Mouse (Mus musculus) thymus, postnatal 10 days (tissue): ENCODE data around the gene Tgm6.

Experiments
- DNase-seq, 2 experiments: peaks; one replicate each; pipeline ENCODE4 v3.0.0; 2021; ENCODE audit warnings: low spot score in 2 of 2

The Tgm6 gene

DNA sequence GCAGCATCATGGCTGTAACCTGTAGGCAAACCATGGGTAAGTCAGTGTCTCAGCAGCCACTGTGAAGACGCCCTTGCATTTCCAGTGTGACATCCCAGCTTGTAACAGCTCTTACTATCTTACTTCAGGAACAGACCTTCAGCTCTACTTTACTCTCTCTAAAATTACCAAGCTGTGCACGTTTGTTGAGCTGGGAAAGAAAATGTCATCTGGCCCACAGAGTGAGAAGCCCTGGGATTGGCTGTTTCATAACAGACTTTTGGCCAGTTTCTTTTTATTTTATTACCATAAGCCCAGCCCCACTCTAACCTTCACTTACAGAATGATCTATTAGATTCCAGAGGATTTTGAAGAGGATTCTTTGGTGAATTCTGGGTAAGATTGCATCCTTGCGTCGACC lies at the start of gene Tgm6:
Gene Tgm6, plus strand, starts transcription at position 301 of the 400 bp plus-strand sequence.
- no peak for DNase-seq

- peak in 1 of 2 experiments; percentile 15 for DNase-seq
Observed at GRCm38 (mm10) chr2:130068228-130068627, 44.0 kb upstream of the Tgm6 start.

DNA sequence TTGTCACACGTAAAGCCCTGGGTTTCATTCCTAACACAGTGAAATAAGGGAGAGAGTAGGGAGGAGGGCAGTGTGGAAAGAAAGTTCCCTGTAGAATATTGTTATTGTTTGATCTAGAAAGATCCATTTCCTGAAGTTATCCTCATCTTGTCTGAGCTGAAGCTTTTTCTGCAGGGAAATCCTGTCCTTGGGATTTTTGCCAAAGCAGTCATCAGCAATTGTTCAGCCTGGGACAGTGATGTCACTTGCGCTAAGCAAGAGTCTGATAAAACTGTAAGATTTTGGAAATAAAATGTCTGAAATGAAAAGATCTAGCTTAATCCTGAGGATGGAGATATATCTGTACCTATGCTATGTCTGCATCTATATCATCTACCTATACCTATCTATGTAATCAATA lies 41.8 kb upstream of the Tgm6 start:
- DNase-seq: no peak

DNA sequence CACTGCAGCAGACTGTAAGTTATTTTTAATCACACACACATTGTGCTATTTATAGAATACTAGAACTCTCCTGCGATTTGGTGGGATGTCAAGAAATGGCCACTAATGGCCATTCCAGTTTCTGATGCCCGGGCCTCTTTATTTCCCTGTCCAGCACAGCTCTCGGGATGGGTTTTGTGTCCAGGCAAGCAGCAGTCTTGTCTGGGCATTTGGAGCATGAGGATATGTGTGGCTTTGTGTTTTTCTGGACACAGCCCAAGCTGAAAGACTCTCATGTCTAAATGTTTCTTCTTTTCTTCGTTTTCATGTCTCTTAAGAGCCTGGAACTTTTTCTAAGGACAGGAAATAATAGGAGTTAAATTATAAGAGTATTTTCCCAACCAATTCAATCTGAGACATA lies 588 bp downstream of the Tgm6 start:
- no peak for DNase-seq

- no peak for DNase-seq
Observed at GRCm38 (mm10) chr2:130113379-130113778, 1.2 kb downstream of the Tgm6 start.

DNA sequence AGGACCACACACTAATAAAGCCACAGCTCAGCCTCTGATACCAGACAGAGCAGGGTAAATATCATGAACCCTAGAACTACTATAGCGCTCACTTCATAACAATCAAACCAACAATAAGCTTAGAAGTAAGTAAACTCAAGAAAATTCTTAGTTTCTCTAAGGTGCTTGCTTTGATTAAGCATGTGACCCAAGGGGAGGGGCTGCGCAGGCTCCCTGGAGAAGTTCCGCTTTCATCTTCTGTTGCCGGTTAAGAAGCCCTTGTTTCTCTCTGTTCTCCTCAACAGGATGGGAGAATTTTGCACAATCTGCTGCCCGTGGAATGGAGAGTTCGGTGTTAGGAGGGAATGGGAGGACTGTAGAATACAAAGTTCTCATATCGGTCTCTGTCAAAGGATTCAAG lies 6.4 kb downstream of the Tgm6 start:
- no peak for DNase-seq

GRCm38 (mm10) chr2:130125279-130126059 lies 13.3 kb downstream of the Tgm6 start:
- DNase-seq: no peak

- DNase-seq: no peak
Observed at GRCm38 (mm10) chr2:130126073-130126472, 13.9 kb downstream of the Tgm6 start.

GRCm38 (mm10) chr2:130129687-130130086 lies 17.5 kb downstream of the Tgm6 start:
- DNase-seq: no peak

- DNase-seq: no peak
Observed at GRCm38 (mm10) chr2:130143011-130143410, 30.8 kb downstream of the Tgm6 start.

DNA sequence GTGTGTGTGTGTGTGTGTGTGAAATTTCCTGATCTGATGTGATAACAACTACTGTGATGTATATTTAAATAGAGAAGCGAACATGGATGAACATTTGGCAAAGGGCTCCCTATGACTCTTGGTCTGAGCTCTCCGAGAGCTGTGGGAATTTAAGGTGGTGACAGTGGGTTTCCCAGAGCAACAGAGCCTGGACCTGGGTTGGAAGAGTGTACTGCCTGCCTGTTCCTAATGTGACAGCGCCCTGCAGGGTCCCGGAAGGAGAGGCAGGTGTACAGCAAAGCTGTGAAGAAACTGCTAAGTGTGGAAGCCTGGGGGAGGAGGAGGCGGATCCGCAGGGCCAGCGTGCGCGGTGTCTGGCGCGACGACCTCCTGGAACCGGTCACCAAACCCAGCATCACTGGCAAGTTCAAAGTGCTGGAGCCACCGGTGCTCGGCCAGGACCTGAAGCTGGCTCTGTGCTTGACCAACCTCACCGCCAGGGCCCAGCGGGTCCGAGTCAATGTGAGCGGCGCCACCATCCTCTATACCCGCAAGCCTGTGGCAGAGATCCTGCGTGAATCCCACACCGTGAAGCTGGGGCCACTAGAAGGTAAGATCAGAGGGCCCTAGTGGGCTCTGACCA lies 32.6 kb downstream of the Tgm6 start:
- no peak for DNase-seq

DNA sequence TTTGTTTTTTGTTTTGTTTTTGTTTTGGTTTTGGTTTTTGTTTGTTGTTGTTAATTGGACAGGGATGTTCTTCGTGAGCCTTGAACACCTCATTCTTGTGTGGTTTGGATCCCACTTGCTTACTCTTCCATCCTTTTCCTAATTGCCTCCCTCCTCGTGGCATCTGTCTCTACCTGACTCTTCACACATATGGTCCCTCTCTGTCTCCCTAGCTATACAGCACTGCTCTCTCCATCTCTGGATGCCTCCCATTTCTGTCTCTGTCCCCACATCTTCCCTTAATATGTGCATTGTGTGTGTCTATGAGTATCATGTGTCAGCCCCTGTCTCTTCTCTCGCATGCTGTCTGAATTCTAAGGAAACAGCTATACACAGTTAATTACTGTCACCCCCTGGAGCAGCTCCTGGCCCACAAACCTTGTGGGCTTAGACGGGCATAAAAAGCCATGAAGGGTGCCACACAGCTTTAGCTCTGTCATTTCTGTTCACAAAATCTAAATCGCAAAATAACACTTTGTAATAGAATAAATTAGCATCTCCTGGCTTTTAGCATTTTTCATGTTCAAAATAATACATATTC lies 34.0 kb downstream of the Tgm6 start:
- DNase-seq: no peak

DNA sequence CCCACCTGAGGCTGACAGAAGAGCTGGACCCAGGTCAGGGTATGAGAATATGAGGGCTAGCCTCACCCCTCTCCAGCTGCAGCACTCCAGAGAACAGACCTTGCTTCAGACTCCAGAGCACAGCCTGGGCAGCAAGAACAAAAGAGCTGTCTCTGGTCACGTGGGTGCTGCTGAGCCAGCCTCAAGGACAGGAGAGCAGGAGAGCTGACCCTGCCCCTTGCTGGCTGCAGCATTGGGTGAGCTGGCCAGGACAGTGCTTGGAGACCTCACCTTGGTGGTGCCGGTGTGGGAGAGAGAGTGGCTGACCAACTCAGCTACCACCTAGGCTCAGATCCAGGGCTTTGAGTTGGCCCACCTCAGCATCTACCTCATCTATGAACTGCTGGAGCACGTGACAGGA lies 43.0 kb downstream of the Tgm6 start:
- DNase-seq: no peak

DNA sequence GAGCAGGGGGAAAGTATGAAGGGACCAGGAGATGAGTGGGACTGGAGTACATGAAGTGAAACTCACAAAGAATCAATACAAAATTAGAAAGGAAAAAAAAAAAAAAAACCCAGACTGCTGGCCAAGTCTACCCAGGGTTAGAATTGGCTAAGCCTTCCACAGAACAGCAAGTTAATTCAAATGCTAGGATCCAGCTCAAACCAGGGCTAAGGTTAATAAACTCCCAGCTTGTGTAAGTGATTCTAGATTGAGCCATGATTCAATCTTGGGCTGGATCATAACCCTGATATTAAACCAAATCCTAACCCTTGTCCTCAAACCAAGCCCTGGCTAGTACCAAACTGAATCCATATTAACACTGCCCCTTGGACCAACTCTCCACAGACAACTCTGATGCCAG lies 43.6 kb downstream of the Tgm6 start:
- DNase-seq: no peak

DNA sequence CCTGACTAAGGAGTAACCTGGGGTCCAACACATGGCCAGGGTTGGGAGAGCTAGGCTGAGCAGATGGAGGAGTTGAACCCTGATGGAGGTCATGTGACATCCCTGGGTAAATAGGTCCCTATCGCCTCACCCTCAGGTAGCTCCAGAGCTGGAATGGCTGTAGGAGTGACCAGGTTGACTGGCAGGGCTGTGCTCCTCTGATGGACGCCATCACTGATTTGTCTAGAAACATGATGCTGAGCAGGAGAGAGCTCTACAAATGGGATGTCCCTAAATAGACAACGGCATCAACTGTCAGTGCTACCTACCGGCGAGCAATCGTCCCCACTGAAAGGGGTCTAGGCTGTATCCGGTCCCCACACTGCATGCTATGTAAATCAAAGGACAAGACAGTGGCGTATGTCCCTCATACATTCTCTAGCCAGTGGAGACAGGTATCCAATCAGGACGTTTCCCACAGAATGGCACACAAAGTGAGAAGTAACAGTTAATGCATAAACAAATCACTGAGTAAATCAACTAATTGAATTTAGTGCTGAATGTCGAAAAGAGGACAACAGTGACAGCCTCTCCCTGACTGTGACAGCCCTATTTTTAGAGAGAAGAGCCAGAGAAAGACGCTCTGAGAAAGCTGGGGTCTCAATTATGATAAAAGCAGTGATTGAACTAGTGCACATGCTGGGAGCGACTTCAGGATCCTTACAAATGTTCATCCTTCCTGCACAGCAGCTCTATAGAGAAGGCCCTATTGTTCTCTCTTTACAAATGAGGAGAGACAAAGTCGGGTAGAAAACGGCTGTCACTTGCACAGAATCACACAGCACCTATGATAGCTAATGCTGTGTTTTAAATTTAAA lies 45.2 kb downstream of the Tgm6 start:
- DNase-seq: no peak

GRCm38 (mm10) chr2:130158088-130158437 lies 45.8 kb downstream of the Tgm6 start:
- DNase-seq: no peak

GRCm38 (mm10) chr2:130162701-130163100 lies 50.5 kb downstream of the Tgm6 start:
- DNase-seq: no peak

DNA sequence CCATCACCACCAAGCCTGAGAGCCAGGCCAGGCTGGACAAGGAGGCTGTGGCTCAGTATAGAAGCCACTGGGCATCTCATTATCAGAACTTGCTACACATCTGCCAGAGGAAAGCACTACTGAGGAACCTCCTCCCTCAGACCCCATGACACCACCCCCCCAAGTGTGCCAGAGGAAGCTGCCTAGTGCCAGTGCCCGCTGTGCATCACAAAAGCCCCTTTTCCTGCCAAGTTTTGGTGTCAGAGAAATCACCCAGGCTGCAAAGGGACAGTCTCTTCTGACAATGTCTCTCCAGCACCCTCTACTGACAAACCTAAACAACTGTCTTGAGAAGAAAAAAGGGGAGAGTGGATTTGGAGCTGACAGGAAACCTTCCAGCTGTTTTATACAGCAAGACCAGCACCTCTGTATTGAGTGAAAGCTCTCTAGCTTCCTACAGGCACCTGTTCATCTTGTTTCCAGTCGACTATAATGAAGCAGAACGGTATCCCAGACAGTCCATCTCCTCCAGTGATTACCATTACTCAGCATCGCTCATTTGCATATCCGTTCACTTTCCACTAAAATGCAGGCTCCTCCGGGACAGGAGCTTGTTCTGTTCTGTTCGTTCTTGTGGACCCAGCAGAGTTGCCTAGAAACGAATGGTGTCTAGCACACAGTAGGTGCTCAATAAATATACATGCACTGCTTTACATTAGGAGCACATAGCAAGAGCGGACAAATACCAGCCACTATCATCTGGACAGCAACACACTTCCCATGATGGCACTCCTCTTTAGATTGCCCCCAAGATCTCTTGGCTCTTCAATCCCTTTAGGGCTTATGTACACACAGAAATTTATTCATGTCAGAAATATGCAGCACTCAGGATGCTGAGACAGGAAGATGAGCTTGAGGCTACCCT lies 54.3 kb downstream of the Tgm6 start:
- peak in 1 of 2 experiments; percentile 15 for DNase-seq

DNA sequence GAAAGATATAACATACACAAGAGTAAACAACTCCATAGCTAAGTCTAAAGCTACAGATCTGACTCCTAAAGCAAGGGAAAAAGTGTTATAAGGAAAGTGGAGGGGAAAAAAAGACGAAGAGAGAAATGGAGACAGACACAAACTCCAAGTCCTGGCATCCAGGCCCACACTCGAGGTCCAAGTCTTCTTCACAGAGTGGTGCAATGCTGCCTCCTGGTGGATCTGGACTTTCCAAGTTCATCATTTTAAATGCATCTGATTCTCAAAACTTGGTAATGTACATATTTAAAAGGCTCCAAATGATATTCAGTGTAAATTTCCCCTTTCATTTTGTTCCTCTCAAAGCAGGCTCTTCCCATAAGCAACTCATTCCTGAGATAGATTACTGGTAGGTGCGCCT lies 55.6 kb downstream of the Tgm6 start:
- peak in 1 of 2 experiments; percentile 29 for DNase-seq

DNA sequence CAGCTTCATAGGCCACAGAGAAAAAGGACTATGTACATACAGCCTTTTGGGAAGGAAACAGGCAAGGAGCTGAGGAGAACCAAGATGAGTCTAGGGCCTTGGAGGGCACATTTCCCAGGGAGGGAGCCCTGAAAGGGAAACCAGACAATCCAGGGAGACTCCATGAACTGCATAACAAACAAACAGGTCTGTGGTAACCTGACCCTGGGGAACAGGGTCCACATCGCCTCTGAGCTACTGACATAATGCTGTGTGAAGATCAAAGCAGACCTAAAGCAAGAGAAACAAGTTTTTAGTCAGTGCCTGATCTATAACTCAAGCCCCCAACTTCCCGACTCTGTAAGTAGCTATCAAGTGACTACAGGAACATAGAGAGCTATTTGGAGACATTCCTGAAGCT lies 59.5 kb downstream of the Tgm6 start:
- DNase-seq: no peak

- DNase-seq: no peak
Observed at GRCm38 (mm10) chr2:130176820-130177219, 64.6 kb downstream of the Tgm6 start.
